Mouse (Mus musculus): ENCODE data around the gene Man2a2.

DNA sequence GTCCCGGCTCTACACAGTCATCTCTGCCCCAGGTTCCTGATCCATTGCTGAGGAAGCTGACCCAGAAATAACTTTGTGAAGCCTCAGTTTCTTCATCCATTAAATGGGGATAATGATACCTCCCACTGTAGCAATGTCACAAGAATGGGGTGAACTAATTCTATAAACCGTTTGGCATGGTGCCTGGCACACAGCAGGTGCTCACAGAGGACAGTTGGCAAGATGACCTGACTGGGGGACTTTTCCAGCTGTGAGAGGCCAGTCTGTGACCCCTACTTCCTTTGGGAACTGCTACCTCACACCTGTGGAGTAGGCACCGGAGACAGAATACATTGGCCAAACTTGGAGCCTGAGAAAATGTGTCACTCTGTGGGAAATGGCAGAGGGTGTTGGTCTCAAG lies 46.9 kb upstream of the Man2a2 start:
- TF ChIP-seq CTCF (IDR thresholded peaks at IDR 0.05; ENCODE audit: extremely low read depth, insufficient read depth, low read length) (no peak), POLR2A (IDR thresholded peaks at IDR 0.05; ENCODE audit: extremely low read depth, insufficient read depth, low read length) (no peak)

Measured in cortical plate, adult 2 months (tissue).